Mouse (Mus musculus) testis, adult 2 months (tissue): ENCODE data around the gene Megf6.

Experiments used
- CTCF ChIP-seq: fragments of 200-500 bp; IDR thresholded peaks from 2 replicates; pipeline ENCODE4 v1.5.1; 2012; ENCODE audit warnings: low read depth, mild to moderate bottlenecking, inconsistent platforms, low read length, moderate library complexity; ENCODE audit not compliant: control insufficient read depth, insufficient read depth, insufficient replicate concordance
- POLR2A ChIP-seq: fragments of 200-500 bp; IDR thresholded peaks from 2 replicates; pipeline ENCODE4 v1.6.1; 2012; ENCODE audit warnings: low read depth, mild to moderate bottlenecking, inconsistent platforms, low read length, moderate library complexity; ENCODE audit not compliant: control insufficient read depth

GRCm38 (mm10) chr4:154198377-154198961, 27.9 kb downstream of the Megf6 start:
- no peak for TF ChIP-seq POLR2A
- no peak for TF ChIP-seq CTCF
